Mouse (Mus musculus): ENCODE results near the gene Rph3al.

The Rph3al gene

GRCm38 (mm10) chr11:75950459-75950858, 12.2 kb upstream of the Rph3al start:
- DNase-seq (ENCODE audit: low read depth, low spot score): no peak

- DNase-seq (ENCODE audit: low read depth, low spot score): no peak
Measured at GRCm38 (mm10) chr11:75948789-75949188, 10.6 kb upstream of the Rph3al start.

DNA sequence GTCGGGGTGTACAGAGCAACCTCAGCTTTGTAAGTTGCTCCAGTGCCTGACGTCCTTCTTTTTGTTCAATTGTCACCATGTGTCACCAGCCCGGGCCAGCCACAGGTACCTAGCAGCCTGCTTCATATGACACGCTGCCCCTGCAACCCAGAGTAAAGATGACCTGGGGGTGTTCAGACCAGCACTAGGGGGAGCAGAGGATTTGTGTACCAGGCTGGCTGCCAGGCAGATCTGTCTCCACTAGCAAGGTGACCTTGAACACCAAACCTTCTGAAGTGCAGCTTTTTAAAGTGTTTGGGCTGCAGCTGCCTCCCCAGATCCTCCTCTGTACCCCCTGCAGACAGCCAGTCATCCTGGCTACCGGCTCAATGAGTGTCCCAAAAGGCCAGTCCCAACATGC, 9.0 kb upstream of the Rph3al start:
- DNase-seq (ENCODE audit: low read depth, low spot score): no peak

DNA sequence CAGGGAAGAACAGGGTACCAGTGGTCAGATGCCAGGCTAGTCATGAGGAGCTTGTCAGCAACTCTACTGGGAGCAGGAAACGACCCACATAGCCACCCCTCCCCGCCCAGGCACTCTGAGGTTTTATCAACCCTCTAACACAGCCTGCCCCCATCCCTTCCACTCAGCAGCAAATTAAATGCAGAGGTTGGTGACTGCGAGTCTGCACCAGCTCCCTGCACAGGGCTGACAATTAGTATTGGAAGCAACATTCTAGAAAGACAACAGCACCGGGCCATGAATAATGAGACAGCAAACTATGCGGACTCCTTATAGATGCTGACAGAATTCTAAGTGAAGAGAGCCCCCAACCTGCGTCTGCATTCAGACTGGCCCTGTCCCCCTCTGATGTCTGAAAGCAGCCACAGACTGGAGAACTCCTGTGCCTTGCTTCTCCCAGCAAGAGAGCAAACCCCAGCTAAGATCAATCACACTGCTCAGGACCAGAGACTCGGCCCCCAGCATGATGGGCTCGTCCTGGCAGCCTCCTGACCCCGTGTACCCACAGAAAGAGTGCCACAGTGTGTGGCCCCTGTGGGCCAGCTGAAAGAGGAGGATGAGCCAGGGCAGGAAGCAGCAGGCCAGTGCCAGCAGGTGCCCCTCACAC, 7.7 kb upstream of the Rph3al start:
- DNase-seq (ENCODE audit: low read depth, low spot score): no peak

- peak; percentile 38 for DNase-seq (ENCODE audit: low read depth, low spot score)
Measured at GRCm38 (mm10) chr11:75937370-75937871, 808 bp downstream of the Rph3al start.

DNA sequence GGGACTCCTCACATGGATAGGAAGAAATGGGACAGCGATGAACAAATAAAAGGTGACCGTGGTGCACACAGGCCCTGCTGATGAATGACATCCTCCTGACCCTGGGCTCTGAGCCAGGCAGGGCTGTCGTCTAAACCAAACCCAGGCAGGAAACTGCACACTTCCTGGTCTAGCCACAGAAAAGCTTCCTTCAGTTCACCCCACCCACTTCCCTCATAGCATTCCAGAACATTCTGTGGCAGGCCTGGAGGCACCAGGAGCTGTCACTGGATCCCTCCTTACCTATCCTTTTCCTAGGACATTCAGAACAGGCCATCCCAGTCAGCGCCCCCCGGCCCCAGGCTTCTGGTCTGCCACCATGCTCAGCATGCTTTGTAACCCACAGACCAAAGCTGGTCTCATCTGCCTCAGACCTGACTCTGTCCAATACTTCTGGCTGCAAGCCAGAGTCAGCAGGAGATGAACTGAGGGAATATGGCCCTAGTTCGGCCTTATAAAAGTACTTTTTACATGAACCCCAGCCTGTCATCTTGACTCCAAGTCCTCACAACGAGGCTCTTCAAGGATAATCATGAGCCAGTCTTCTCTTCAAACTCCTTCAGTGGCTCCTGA, 2.3 kb downstream of the Rph3al start:
- DNase-seq (ENCODE audit: low read depth, low spot score): peak; percentile 31

DNA sequence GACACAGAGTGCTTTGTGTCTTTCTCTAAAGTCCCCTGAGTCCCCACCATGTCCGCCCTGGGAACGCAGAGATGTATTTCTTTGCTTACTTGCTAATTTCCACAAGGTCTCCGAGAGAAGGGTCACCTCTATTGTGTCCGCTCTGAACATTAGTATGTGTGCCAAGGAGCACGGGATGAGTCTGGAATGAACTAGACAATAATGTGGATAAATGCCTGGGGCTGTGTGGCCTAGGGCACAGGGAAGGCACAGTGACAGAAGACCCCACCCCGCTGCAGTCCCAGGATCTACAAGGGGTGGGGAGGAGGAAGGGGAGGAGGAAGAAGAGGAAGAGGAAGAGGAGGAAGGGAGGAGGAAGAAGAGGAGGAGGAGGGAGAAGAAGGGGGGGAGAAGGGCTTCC, 3.8 kb downstream of the Rph3al start:
- DNase-seq (ENCODE audit: low read depth, low spot score): no peak

DNA sequence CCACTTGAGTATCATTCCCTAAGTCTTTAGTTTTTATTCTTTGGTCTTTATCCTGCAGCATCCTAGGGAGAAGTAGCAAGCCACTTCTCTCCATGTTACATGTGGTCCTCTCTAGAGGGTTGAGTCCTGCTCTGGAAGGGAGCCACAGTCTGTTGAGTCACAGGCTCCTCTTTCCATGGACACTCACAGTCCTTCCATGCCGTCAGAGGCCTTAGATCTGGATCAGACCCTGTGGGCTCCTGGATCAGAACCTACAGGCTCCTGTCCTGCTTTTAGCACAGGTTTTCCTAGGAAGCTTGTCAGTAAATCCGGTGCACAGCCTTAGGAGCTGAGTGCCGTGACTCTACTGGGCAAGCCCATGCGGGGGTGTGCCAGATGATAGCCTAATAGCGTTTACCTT, 4.9 kb downstream of the Rph3al start:
- no peak for DNase-seq (ENCODE audit: low read depth, low spot score)

- DNase-seq (ENCODE audit: low read depth, low spot score): peak; percentile 45
Measured at GRCm38 (mm10) chr11:75930911-75931678, 7.1 kb downstream of the Rph3al start.

DNA sequence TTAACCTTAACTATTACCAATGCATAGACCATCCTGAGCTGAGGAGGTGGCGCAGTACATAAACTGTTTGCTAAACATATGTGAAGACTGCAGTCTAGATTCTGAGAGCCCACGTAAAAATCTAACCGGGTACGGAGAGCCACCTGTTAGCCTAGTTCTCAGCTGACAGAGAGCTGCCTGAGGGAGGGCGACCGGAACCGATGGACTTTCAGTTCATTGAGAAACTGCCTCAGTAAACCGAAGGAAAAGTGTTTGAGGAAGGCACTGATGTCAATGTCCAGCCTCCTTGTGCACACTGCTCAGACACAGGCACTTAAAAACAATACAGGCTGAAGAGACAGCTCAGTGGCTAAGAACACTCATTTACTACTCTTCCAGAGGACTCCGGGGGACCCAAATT, 8.0 kb downstream of the Rph3al start:
- DNase-seq (ENCODE audit: low read depth, low spot score): no peak

DNA sequence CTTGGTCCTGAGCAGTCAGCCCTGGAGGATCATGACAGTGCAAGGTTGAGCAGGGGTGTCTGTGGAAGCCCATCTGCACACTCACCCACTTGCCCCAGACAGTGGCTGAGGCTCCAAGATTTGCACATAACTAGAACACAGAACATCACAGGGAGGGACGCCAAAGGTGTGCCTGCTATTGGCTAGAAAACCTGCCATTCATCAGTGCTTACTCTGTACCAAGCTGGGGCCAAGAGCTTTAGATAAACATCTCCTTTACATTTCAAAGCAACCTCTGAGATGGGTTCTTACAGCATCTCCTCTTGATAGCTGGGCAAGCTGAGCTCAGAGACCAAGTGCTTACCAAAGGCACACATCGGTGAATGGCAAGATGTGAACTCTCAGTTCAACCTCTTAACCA, 10.3 kb downstream of the Rph3al start:
- peak; percentile 18 for DNase-seq (ENCODE audit: low read depth, low spot score)

DNA sequence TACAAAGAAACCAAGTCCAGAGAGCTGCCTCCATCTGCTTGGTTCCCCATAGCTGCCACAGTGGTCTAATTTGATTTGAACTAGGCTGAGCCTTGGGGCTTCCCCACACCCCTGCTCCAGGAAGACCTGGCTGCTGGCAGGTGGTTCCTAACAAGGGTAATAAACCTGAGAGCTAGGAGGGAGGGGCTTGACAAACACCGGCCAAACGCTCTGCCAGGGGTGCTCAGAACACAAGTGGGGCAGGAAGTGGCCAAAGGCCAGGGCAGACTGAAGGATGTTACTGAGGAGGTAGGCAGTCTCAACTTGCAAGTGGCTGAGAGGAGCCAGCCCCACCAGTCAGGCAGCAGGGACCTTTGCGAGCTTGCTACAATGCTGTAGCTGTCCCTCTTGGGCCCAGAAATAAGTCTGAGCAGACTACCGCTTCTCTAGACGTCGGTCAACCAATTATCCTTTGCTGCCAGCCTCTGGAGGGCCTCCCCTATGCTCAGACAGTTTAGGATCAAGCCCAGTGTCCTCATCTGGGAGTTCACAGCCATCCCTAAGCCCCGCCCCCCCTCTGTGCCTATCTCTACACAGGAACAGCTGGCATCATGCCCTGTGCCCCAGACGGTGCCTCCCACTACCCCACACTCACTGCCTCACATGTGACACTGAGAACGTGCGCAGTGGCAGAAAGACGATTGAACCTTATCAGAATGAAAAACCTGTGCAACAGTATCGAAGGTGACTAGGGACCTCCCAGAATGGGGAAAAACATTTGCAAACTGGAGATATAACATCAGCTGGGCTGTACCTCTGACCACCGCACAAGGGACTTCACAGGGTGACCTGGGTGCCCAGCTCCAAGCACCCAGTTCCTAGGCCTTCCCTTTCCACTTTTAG, 11.6 kb downstream of the Rph3al start:
- DNase-seq (ENCODE audit: low read depth, low spot score): no peak

DNA sequence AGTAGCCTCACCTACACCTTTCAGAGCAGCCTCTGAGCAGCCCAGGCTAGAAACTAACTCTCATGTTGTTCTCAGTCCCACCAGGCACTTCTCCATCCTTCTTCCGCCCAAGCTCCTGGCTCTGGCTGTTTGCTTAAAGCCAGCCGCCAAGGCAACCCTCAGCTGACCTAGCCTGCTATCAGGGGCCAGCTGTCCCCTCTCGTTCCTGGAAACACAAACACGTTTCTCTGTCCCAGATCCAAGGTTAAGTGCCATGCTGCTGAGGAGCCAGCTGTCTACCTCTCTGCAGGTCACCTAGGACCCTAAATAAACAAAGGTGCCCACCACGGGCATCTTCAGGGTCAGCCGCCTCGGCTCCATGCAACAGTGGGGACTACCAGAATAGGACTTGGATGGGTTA, 12.4 kb downstream of the Rph3al start:
- DNase-seq (ENCODE audit: low read depth, low spot score): no peak

DNA sequence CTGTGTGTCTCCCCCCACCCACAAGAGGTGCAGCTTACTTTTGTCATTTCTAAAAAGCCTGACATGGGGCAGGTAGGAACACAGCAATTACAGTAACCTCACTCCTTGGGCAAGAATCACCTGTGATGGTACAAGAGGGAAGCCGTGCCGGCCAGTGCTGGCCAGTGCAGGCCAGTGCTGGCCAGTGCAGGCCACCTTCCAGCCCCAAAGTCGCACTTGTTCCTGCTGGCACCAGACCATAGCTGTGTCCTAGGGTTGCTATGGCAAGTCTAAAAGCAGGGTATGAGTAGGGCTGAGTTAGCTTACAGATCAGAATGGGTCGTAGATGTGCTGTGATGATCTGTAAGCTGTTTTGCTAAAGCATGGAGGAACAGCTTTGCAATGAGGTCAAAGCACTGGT, 15.5 kb downstream of the Rph3al start:
- DNase-seq (ENCODE audit: low read depth, low spot score): no peak

DNA sequence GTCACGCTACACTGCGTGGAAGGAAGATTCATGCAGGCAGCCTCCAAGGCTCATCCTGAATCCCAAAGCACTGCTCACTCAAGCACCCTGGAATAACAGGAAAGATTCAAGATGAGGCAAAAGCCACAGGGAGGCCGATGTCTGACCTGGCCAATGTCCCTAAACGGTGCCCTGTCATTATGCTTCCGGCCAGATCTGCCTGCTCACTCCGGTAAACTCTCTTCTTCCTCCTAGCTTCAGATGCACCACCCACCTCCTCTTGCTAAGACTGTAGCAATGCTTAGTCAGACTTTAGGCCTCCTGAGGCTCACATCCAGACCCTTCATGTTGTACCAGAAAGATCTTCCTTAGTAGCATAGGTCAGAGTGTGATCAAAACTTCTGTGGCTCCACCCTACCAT, 19.1 kb downstream of the Rph3al start:
- no peak for DNase-seq (ENCODE audit: low read depth, low spot score)

- DNase-seq (ENCODE audit: low read depth, low spot score): no peak
Measured at GRCm38 (mm10) chr11:75917340-75917739, 20.9 kb downstream of the Rph3al start.

DNA sequence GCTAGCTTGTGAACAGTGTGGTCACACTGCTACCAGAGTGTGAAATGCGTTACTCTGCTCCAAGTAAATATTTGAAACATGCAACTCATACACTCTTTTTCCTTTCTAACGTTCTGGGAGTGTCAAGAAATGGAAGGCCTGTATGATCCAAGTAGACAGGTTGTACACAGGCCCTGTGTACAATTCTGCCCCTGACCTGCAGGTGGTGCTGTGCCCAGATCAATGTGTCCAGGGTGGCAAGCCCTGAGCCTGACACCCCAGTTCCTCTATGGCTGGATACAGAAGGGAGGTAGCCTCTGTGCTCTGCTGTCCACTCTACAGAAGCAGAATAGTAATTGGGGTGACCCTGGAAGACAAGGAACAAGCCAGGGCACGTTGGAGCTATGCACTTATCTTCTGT, 24.3 kb downstream of the Rph3al start:
- peak; percentile 75 for DNase-seq (ENCODE audit: low read depth, low spot score)

DNA sequence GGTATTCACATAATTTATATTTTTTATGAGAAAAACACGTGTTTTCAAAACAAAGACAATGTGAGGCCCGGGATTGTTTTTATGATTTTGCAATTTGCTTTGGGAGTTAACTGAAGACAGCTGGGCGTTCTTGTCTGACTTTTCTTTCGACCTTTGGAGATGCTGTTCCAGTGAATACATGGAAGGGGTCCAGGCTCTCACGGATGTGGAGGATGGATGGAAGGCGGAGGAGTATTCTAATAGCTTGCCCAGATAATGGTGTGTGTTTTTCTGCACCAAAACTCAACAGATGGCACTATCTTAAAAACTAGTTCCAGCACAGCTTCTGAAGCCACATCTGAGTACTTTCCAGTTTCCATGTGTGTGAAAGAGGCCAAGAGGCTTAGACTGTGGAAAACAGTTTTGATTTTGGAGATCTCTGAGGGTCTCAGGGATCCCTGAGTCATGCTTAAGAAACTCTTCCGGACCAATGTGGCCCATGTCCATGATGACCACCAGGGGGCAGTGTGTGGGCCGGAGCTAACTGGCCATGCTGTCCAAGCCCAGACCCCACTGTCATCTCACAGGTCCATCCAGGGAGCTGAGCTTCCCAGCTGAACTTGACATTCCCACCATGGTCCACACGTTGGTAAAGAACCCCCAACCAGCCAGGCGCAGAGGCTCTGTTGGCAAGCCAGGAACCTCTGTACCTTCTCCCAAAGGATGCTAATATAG, 25.1 kb downstream of the Rph3al start:
- DNase-seq (ENCODE audit: low read depth, low spot score): peak; percentile 77

- peak; percentile 46 for DNase-seq (ENCODE audit: low read depth, low spot score)
Measured at GRCm38 (mm10) chr11:75911962-75912361, 26.3 kb downstream of the Rph3al start.

DNA sequence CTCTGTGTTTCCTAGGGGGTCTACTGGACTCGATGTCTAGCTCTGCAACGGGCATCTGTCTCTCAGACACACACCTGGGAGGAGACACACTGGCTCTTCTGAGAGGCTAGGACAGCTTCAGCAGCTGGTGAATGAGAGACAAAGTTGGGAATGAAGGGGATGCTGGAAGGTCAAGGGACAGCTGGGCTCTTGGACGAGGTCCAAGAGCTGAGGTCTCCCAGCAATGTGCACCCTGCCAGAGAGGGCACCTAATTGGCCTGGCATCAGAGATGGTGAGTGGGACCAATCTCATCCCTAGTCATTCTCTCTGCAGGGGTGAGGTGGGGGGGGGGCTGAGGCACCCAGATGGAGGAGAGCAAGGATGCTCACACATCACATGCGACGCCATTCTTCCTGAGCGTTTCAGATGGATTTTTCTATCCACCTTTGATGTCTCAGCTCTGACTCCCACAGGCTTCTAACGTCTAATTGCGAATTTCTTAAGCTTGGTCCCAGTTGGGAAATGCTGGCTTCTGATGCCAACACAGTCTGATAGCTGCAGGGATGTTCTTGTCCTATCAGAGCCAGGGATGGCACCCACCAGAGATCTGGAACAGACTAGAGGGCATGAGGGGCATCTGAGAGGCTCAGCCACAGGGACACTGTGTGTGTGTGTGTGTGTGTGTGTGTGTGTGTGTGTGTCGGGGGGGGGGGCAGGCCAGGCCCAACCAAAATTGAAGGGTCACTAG, 28.4 kb downstream of the Rph3al start:
- no peak for DNase-seq (ENCODE audit: low read depth, low spot score)

Data from R1 (cell line).